Mouse (Mus musculus) bone marrow, adult 2 months (tissue): ENCODE data around the gene Cfap74. TPM values are rescaled to one million over a fixed set of nuclear protein-coding genes. Genes with fewer than 3 reads are reported as not detected.

Experiments used
- H3K27ac ChIP-seq: fragments of 200-500 bp; 2 replicates; pipeline ENCODE4 v1.5.1; 2012; ENCODE audit warnings: low read depth, mild to moderate bottlenecking, control low read depth, inconsistent platforms, low read length; ENCODE audit not compliant: control insufficient read depth, poor library complexity, insufficient read depth
- H3K4me1 ChIP-seq: fragments of 200-500 bp; 2 replicates; pipeline ENCODE4 v1.6.1; 2011; ENCODE audit warnings: low read length; ENCODE audit not compliant: control insufficient read depth, insufficient read depth
- H3K4me3 ChIP-seq: fragments of 200-500 bp; replicated peaks from 2 replicates; pipeline ENCODE3; 2011; ENCODE audit warnings: mild to moderate bottlenecking, low read depth, low read length, control low read depth; ENCODE audit not compliant: control insufficient read depth
- CTCF ChIP-seq: fragments of 200-500 bp; IDR thresholded peaks from 2 replicates; pipeline ENCODE4 v1.5.1; 2011; ENCODE audit warnings: low read length, control low read depth; ENCODE audit not compliant: control insufficient read depth, insufficient read depth
- POLR2A ChIP-seq: fragments of 200-500 bp; IDR thresholded peaks from 2 replicates; pipeline ENCODE4 v1.6.1; 2011; ENCODE audit warnings: low read depth, mild to moderate bottlenecking, control low read depth, low read length, borderline replicate concordance; ENCODE audit not compliant: control insufficient read depth
- WGBS: fragments of 180-500 bp; shearing (Covaris S2); methylation state at CpG from one replicate; pipeline ENCODE4 v1.1.7; 2018; 5-methylcytosine and 5-hydroxymethylcytosine counted together
- polyA plus RNA-seq: library from polyadenylated mRNA; stranded (reverse); fragments of >200 nt; gene quantifications from 2 replicates; pipeline ENCODE4 v1.2.4, GENCODE M21; 2011; ENCODE audit warnings: low replicate concordance; ENCODE audit not compliant: missing spikeins, insufficient read depth, insufficient read length

Gene Cfap74
- polyA plus RNA-seq, 1 experiment, result 0.85 TPM

DNA sequence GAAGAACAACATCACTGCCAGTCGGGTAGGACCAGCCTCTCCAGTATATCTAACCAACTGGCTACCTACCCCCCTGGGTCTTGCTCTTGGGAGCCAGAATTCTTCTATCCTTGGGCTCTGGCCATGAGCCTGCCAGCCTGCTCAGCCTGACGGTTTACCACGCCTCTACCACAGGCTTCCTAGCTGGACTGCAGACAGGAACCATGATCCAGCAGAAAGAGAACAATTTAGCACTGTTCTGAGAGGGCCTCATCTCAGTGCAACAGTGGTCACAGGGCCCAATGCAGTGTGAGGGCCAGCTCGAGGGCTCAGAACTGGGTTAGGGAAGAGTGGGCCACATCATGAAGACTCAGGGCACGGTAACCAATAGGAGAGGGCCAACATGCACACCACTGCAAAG is 15.0 kb downstream of the Cfap74 start:
- WGBS, result 30% methylated on average over 5 of the region's 5 CpGs
- TF ChIP-seq POLR2A, result no peak
- TF ChIP-seq CTCF, result no peak
- H3K27ac ChIP-seq, result no peak overlapping the region
- H3K4me1 ChIP-seq, result no peaks in the 10 kb centered on the region
- no peak overlapping the region for H3K4me3 ChIP-seq

DNA sequence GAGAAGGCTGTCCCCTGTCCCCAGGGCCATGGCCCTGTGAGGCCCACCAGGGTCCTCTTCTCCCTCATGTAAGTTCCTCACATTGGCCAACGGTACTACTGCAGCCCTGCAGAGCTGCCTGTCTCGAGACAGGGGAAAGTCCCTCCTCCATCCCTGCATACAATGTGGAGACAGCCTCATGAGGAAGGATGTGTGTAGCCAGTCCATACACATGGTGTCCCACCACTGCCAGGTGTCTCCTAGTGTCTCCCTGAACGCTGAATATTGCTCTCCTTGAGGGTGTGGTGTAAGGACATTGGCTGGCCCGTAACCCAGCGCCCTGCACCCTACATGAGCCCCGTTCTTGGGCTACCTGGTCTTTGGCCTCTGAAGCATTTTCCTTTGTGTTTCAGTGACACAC is 17.3 kb downstream of the Cfap74 start:
- WGBS, result 50% methylated on average over 6 of the region's 6 CpGs

DNA sequence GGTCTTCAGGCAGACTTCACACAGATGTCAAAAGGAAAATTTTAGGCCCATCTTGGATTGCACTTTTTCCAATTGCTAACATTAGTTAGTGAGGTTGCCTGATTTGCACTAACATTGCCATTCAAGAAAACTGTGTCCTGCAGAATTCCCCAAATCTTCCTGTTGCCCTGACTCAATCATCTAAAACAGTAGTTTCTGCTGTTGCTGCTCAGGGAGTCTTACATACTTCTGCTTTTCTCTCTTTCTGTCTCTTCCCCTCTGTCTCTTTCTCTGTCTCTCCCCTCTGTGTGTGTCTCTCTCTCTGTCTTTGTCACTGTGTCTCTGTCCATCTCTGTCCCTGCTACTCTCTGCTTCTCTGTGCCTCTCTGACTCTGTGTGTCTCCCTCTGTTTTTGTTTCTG is 19.5 kb downstream of the Cfap74 start:
- Histone ChIP-seq H3K4me1 (no peaks in the 10 kb centered on the region), H3K4me3 (no peak overlapping the region), H3K27ac (no peak overlapping the region)
- TF ChIP-seq CTCF (no peak), POLR2A (no peak)

More for the DNA sequence above, 17.3 kb downstream of the Cfap74 start:
- TF ChIP-seq CTCF (no peak), POLR2A (no peak)
- Histone ChIP-seq H3K4me1 (no peaks in the 10 kb centered on the region), H3K27ac (no peak overlapping the region), H3K4me3 (no peak overlapping the region)

DNA sequence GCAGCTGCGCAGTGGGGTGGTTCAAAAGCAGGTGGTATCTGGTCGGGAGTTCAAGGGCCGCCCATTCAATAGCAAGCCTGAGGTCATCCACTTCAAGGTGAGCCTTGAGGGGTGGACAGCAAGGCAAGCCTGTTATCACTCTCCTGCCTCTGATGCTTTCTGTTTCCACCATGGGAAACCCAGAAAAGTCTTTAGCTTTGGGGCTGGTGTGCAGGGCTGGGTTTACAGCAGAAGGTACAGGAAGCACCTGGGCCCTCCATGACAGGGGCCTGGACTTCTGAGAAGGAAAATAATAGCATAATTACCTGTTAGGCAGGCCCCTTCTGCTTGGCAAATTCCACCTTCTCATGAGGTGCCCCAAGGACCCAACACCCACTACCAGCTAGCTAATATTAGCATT is 20.2 kb downstream of the Cfap74 start:
- 87% methylated on average over 3 of the region's 3 CpGs for WGBS

DNA sequence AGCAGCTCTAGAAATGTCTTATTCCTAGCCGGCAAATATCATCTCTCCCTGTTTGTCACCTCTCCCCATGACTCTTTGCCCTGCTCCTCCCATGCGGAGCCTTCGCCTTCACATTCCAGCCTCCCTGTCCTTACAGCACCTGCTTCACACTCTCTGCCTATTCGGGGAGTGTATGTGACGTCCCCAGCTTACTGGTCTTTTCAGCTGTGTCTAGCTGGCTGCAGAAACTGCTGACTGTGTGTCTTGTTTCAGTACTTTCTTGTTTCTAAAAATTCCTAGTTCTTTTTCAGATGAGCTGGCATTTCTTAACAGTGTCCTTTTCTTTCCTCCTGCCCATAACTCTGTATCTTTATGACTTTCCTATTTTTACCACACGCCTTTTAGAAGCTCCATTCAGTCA is 23.4 kb downstream of the Cfap74 start:
- TF ChIP-seq POLR2A (no peak), CTCF (no peak)
- no peak overlapping the region for H3K27ac ChIP-seq
- H3K4me3 ChIP-seq, result no peak overlapping the region
- H3K4me1 ChIP-seq, result no peaks in the 10 kb centered on the region
- 73% methylated on average over 6 of the region's 6 CpGs for WGBS

More for the DNA sequence above, 20.2 kb downstream of the Cfap74 start:
- no peaks in the 10 kb centered on the region for H3K4me1 ChIP-seq
- no peak overlapping the region for H3K4me3 ChIP-seq
- TF ChIP-seq POLR2A (no peak), CTCF (no peak)
- no peak overlapping the region for H3K27ac ChIP-seq

DNA sequence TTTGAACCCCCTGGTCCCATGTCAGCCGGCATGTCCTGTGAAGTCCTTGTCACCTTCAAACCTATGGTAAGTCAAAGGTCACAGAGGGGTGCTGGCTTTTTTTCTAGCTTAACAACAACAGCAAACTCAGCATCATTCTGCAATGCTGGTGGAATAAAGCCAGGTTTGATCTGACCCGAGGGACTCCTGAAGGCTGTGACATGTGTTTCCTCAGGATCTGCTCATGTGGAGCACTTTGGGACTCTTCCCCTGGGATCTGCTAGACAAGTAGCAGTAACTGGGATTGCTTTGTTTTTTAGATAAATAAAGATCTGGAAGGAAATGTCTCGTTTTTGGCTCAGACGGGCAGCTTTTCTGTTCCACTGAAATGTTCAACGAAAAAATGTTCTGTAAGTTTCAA is 25.0 kb downstream of the Cfap74 start:
- WGBS, result 65% methylated on average over 5 of the region's 5 CpGs
- H3K4me3 ChIP-seq, result no peak overlapping the region
- H3K4me1 ChIP-seq, result no peaks in the 10 kb centered on the region
- no peak overlapping the region for H3K27ac ChIP-seq
- TF ChIP-seq POLR2A, result no peak
- TF ChIP-seq CTCF, result no peak

DNA sequence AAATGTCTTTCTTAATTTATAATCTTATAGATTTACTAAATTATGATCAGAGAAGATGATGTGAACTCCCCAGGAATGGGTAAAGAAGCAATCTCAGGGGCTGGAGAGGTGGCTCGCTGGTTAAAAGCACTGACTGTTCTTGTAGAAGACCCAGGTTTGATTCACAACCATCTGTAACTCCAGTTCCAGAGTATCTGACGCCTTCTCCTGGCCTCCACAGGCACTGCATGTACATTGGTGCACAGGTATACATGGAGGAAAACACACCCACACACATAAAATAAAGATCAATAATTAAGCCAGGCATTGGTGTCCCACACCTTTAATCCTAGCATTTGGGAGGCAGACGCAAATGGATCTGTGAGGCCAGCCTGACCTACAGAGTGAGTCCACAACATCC is 33.8 kb downstream of the Cfap74 start:
- no peak overlapping the region for H3K4me3 ChIP-seq
- no peak overlapping the region for H3K27ac ChIP-seq
- TF ChIP-seq POLR2A, result no peak
- TF ChIP-seq CTCF, result no peak
- 63% methylated on average over 3 of the region's 3 CpGs for WGBS
- no peaks in the 10 kb centered on the region for H3K4me1 ChIP-seq

DNA sequence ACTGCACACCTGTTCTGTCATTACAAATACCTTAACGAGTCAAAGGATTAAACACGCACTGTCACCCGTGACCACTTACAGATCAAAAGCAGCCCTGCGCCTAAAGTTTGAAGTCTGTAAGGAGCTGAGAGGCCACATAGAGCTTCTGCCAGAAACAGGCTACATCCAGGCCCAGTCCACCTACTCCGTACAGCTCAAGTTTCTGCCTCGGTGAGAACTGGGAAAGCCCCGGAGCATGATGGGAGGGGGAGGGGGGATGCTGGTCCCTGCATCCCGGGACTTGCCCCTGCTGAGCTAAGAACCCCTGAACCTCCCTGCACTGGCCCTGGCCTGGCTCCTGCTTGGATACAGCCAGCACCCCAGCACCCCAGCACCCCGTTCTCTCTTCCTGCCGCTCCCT is 42.6 kb downstream of the Cfap74 start:
- TF ChIP-seq POLR2A, result no peak
- TF ChIP-seq CTCF, result no peak
- no peak overlapping the region; the same call in 1 of the 2 replicates for H3K27ac ChIP-seq
- no peak overlapping the region for H3K4me3 ChIP-seq
- H3K4me1 ChIP-seq, result peaks cover 2% of the 10 kb centered on the region; the same call in 1 of the 2 replicates
- WGBS, result 65% methylated on average over 10 of the region's 10 CpGs

DNA sequence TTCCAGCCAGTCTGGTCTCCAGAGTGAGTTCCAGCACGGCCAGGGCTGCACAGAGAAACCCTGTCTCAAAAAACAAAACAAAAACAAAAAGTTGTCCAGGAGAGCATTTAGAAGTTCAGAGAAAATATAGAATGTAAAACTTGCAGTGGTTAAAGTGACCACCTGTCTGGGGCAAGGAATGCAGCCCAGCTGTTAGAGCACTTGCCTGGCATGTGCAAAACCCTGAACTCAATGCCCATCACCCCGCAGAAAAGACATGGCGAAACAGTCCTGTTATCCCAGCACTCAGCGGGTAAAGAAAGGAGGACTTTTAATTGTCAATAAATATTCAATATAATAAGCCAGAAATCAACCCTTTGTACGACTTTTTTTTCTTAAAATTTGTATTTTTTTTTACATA is 49.6 kb downstream of the Cfap74 start:
- no peak overlapping the region for H3K27ac ChIP-seq
- WGBS, result 77% methylated on average over 5 of the region's 5 CpGs
- no peak overlapping the region for H3K4me3 ChIP-seq
- peaks cover 2% of the 10 kb centered on the region; the same call in 1 of the 2 replicates for H3K4me1 ChIP-seq
- no peak for TF ChIP-seq POLR2A
- TF ChIP-seq CTCF, result no peak
